Mouse (Mus musculus) gastrocnemius, adult 8-10 months (tissue): ENCODE measurements around the gene Ccdc189. TPM values are rescaled to one million over a fixed set of nuclear protein-coding genes. Genes with fewer than 3 reads are reported as not detected.
"Not testable (repeated sequence)": the region's sequence is repeated elsewhere in the genome, so short reads cannot be mapped to it uniquely, and the experiment has no call there.

Source experiments
- DNase-seq, 2 experiments: peaks; one replicate each; pipeline ENCODE4 v3.0.0; 2022; ENCODE audit warnings: low spot score in 2 of 2
- total RNA-seq, 4 experiments: library from RNA; stranded (reverse); gene quantifications; 2 replicates each; pipeline ENCODE4 v1.2.4; 2022

Ccdc189 gene
- total RNA-seq: 1 to 10 TPM; 2.0 to 2.6 (median 2.2) TPM

GRCm38 (mm10) chr7:127588011-127588871, at the start of gene Ccdc189, which contains the start of gene Rnf40:
Gene Ccdc189, minus strand, starts transcription at chr7:127588595.
Gene Rnf40, plus strand, starts transcription at chr7:127588767.
- DNase-seq: peak; percentile 92 to 93

GRCm38 (mm10) chr7:127636963-127637362, 48.6 kb upstream of the Ccdc189 start:
- DNase-seq: peak; percentile 56 to 58

GRCm38 (mm10) chr7:127631416-127631815, 43.0 kb upstream of the Ccdc189 start:
- DNase-seq: no peak

DNA sequence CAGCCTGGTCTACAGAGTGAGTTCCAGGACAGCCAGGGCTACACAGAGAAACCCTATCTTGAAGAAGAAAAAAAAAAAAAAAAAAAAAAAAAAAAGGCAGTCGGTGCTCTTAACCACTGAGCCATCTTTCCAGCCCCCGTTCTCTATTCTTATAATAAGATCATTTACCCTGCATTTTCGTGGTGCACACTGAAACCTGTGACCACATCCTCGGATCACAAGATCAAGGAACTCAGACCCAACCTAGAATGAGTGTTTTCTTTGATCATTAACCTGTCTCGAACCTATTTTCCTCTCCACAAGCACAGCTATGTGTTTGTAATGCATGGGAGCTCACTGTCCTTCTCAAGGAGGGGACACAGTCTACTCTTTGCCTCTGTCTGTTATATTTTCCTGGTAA, 40.3 kb upstream of the Ccdc189 start:
- no peak for DNase-seq

DNA sequence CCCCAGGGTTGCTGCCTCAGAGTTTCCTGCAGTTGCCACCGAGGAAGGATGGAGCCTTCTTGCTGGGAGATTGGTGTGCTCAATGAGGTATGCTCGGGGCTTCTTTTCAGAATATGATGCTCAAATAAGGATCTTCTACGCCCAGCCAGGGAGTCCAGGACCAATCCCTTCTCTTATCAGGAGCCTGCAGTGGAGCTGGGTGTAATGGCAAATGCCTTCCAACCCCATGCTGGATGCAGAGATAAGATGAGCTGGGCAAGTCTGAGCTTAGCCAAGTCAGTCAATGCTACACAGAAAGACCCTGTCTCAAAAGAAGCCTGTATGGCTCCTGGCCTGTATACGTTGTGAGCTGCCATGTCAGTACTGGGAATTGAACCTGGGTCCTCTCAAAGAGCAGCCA, 38.1 kb upstream of the Ccdc189 start:
- no peak for DNase-seq

DNA sequence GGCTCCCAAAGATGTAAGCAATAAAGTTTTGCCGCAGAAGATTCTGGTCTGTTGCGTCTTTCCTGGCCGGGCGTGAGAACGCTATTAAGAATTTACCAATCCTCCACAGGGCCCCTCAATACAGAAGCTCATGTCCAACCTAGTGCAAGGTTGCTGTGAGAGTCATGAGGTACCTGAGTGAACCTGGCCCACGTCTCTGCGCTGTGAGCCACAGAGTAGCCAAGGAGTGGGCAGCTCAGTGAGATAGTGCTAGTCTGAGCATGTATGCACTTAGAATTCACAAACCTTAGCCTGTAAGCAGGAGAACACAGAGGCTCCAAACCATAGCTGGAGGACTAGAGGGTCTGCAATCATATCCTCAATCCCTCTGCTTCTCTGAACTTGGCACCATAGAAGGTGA, 37.6 kb upstream of the Ccdc189 start:
- no peak for DNase-seq

- not testable (repeated sequence) for DNase-seq
Measured at GRCm38 (mm10) chr7:127618402-127618801, 30.0 kb upstream of the Ccdc189 start.

DNA sequence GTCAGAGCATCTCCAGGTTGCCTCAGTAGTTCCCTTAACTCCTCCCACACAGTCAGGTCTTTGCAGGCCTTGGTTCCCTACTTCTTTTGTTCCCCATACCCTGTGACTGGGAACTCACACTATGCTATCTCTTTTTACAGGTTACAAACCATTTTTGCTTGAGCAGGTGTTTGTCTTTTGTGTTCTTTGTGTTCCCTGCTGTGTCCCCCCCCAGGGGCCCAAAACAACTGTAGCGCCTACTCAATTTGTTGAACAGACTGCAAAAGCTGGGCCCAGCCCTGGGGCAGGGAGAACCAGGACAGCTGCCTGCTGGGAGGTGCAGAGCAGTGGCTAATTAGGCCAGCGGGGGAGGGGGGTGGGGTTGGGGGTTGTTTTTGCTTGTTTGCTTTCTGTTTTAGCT, 29.6 kb upstream of the Ccdc189 start:
- DNase-seq: no peak

DNA sequence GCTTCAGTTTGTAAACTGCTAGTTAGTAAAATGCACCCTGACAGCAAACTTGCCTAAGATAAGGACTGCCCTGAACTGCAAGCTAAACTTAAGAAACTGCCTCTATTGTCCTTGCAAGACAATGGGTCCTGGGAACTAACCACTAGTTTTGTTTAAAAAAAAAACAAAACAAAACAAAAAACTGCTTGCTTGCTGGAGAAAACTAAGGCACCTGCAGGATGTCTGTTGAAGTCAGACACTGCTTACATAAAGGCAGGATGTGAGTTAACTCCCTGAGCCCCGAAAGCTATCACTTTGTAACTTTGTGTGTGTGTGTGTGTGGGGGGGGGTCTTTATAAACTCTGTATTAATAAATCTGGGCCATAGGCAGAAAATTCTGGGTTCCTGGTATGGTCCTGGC, 28.5 kb upstream of the Ccdc189 start:
- no peak for DNase-seq

DNA sequence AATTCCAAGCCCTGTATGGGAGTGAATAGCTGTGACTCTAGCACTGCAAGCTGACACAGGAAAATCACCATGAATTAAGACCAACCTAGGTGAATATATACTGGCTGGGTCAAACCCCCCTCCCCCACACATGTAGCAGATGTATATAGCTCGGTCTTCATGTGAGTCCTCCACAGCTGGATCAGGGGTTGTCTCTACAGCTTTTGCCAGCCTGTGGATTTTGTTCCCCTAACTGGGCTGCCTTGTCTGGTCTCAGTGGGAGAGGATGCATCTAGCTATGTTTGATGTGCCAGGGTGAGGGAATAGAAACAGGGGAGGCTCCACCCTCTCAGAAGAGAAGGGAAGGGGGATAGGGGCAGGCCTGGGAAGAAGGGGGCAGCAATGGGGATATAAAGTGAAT, 27.9 kb upstream of the Ccdc189 start:
- DNase-seq: no peak

DNA sequence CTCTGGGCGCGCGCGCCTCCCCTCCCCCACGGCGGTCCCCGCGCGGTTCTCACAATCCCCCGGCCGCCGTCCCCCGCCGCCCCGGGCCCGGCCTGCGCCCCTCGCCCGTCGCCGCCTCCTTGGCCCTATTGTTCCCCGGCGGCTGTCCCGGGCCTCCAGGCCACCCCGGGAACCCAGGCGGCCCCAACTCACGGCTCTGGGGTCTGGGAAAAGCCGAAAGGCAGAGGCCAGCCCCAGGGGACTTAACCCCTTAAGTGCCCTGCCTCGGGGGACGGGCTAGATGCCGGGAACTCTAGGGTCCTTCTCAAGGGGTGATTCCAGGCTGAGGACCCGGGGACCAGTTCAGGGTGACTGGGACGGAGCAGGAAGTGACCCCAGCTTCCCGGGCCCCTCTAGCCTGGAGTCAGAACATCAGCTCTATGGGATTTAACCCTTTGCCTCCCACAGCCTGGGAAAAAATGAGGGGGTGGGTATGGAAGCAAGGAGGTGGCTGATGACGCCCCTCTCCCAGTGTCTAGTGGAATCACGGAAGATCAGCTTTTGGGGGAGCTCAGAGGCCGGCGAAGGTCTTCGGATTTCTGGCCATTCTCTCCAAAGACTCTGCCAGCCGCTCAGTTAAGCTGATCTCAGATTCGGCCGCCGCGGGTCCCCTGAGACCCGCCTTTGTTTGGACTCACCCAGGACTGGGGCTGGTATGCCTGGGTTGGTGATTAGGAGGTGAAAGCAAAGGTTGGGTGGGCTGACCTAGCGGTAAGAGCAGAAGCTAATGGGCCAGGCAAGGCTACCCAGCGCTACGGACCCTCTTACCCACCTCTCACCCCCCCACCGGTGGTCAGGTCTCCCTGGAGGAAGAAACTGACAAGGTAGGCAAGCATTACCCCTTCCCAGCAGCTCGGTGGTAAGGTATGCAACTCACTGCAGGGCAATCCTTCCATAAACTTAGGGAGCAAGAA, 26.8 kb upstream of the Ccdc189 start, which contains the start of gene Zfp629:
Gene Zfp629, minus strand, starts transcription at position 907 of the 953 bp plus-strand sequence.
- DNase-seq: peak; percentile 59 to 60

DNA sequence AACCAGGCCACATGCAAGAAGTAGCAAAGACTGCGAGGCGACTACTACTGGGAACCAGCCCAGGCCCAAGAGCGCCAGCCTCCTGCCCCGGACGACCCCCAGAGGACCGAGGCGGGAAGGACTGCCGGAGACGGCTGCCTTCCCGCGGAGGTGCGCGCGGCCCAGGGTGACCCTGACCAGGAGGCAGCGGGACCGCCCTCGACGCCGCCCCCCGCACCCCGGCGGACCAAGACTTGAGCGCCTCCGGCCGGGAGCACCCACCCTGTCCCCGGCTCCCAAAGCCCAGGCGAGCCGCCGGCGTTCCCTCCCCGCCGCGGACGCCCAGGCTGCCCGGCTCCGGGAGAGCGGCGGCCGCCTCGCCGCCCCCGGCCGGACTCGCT, 26.1 kb upstream of the Ccdc189 start:
- DNase-seq: peak in 1 of 2 experiments; percentile 29

DNA sequence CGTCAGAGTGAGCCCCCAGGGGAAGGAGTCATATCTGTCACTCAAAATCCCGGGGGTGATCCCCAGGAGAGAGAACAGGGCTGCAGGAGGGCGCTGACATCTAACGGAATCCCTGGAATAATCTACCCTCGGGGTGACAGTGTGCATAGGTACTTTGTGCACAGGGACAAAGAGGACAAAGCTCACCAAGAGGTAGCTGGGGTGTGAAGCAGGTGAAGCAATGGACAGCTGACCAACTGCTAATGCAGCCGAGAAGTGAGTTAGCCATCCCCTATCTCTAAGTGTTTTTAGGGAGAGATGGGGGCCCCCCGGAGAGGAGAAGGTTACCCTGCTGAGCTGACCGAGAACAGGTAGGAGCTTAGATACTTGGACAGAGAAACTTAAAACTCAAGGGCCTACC, 25.7 kb upstream of the Ccdc189 start:
- DNase-seq: no peak

DNA sequence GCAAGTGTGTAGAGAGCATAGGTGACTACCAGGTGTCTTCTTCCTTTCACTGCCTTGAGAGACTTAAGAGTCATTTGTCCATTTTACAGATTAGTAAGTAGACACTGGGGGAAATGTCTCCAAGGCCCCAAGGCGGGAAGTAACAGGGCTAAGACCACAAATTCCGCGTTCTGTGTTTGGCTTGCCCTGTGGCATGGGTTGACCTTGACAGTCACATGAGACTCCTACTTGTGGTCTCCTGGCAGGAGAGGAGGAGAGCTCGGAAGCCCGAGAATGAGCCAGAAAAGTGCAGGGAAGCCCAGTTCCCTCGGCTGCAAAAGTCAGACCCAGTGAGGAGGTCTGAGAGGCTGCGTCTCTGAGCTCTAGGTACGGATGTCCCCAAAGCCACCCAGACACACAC, 25.1 kb upstream of the Ccdc189 start:
- no peak for DNase-seq

DNA sequence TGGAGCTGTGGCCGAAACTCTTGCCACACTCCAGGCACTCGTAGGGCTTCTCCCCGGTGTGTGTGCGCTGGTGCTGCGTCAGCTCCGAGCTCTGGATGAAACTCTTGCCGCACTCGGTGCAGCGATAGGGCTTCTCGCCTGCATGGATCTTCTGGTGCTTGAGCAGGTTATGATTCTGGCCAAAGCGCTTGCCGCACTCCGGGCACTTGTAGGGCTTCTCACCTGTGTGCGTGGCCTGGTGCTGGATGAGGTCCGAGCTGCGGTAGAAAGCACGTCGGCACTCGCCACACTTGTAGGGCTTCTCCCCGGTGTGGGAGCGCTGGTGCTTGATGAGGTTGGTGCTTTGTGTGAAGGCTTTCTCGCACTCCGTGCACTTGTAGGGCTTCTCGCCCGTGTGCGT, 23.2 kb upstream of the Ccdc189 start:
- no peak for DNase-seq

DNA sequence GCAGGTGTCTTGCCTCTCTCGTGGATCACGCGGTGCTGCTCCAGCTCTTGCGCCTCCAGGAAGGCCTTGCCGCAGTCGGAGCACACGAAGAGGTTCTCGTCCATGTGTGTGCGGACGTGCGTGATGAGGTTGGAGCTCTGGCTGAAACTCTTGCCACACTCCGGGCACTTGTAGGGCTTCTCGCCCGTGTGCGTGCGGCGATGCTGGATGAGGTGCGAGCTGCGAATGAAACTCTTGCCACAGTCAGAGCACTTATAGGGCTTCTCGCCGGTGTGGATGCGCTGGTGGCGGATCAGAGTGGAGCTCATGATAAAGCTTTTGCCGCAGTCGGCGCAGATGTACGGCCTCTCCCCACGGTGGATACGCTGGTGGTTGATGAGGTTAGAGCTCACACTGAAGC, 22.6 kb upstream of the Ccdc189 start:
- no peak for DNase-seq

DNA sequence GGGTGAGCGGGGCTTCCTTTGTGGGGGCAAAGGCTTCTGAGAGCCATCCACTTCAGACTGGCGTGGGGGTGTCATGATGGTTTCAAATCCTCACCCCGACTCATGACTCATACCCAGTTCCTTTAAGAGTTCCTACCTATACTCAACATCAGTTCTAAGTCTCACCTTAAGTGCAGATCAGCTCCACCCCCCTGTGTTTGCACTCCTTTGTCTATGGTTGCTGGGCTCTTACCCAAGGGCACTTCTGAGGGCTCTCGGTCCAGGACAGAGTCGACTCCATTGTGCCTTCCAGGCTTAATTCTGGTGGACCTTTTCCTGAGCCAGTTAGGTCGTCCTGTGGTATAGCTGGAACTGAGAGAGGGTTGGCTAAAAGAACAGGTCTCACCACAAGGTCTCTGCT, 18.8 kb upstream of the Ccdc189 start:
- DNase-seq: no peak

DNA sequence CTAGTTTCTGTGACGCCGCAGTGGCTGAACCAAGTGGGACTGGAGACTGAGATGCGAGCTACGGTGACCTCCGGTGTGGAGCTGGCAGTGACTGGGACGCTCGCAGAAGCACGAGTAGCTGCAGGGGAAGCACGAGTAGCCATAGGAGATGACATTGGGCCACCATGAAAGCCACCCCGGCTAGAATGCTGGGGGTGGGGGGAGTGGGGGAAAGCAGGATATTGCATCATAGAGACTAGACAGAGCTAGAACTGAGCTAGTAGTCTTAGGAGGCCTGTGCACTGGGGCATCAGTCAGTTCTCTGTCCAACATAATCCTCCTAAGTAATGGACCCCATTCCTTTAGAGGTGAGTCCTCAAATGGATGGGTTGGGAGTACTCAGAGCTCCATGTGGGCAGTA, 15.9 kb upstream of the Ccdc189 start:
- DNase-seq: no peak

DNA sequence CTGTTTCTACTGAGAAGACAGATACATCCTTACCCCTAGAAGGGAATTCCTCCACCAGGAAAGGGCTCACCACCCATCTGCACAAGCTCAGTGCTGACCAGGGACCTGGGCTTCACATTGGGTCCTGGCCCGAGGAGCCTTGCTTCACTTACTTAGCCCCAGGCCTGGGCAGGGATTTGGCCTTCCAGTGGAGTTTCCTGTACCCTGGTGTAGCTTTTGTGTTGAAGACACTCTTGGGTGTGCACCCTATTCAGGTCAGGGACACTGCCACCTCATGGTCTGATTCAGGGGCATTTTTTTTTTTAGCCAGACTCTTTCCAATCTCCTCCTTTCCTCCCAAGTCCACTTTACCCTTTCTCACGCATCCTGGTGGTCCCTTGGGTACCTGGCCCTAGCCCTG, 14.5 kb upstream of the Ccdc189 start:
- no peak for DNase-seq

GRCm38 (mm10) chr7:127601735-127602134, 13.3 kb upstream of the Ccdc189 start:
- no peak for DNase-seq

DNA sequence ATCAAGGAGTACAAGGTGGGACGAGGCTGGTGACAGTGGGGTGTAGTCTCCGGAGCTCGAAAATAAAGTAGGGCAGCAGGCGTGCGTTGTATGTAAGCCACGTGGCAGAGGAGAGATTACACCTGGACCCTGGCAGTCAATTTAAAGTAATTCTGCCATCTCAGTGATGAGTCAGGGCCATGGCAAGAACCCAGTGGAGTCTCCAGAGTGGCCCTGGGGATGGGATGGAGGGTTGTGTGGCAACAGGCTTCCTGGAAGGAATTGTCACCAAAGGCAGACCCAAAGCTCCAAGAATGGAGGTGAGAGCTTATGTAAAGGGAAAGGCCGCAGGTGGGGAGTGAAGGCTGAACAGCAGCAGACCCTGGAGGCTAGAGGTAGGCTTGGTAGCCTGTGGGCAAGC, 12.2 kb upstream of the Ccdc189 start:
- no peak for DNase-seq

- DNase-seq: no peak
Measured at GRCm38 (mm10) chr7:127596747-127597146, 8.4 kb upstream of the Ccdc189 start.
